23 mouse cellular contexts compared by ENCODE assay signal in the genomic region with DNA sequence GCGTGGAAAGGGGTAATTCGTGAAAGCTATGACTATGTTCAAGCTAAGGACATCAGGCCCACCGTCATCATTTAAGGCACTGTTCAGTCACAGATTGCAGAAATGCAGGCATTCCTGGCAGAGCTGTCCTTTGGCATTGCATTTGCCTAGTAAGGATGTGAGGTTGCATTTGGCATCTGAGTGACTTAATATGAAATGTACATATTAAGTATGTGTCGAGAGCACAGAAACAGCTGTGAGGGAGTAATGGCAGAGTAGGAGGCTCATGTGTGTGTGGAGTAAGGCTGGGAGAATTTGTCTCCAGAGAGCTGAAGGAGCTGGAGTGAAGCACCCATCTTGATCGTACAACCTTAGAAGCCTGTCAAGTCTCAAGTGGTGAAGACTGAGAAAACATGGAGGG.
"Had no signal": no experiment of that assay in that cellular context is flagged by ENCODE, and none has a peak within 500 bp of the region (broad histone marks: within the 10 kb centered on the region; RNA-seq: fewer than 3 reads in every experiment).

No protein-coding gene starts in this region.

- H3K9me3 ChIP-seq: limb, embryonic 12.5 days; limb, embryonic 15.5 days; lung, embryonic 15.5 days; megakaryocyte, embryonic 14.5 days; midbrain, embryonic 10.5 days; midbrain, embryonic 13.5 days; neural tube, embryonic 13.5 days; stomach, embryonic 15.5 days had no signal

- H3K27ac ChIP-seq: kidney, postnatal 0 days; limb, embryonic 12.5 days; limb, embryonic 15.5 days; liver, embryonic 14.5 days; lung, embryonic 15.5 days; midbrain, embryonic 10.5 days; midbrain, embryonic 13.5 days; neural tube, embryonic 13.5 days; stomach, embryonic 15.5 days had no signal

- H3K4me1 ChIP-seq: limb, embryonic 12.5 days; limb, embryonic 15.5 days; lung, embryonic 15.5 days; megakaryocyte, embryonic 14.5 days; midbrain, embryonic 10.5 days; midbrain, embryonic 13.5 days; neural tube, embryonic 13.5 days; stomach, embryonic 15.5 days had no signal

- H3K36me3 ChIP-seq: limb, embryonic 12.5 days; limb, embryonic 15.5 days; lung, embryonic 15.5 days; midbrain, embryonic 10.5 days; midbrain, embryonic 13.5 days; neural tube, embryonic 13.5 days; stomach, embryonic 15.5 days had no signal

- H3K27me3 ChIP-seq: limb, embryonic 12.5 days; limb, embryonic 15.5 days; lung, embryonic 15.5 days; megakaryocyte, embryonic 14.5 days; midbrain, embryonic 13.5 days; neural tube, embryonic 13.5 days; stomach, embryonic 15.5 days had no signal

- ATAC-seq: intestine, postnatal 0 days; liver, postnatal 0 days; midbrain, embryonic 13.5 days; midbrain, embryonic 16.5 days had no signal

- DNase-seq: kidney, adult 2 months; kidney, postnatal 25 days; layer of hippocampus, postnatal 36 days; left cerebral cortex, postnatal 4 days; liver, postnatal 0 days; retina, postnatal 1 day; right cerebral cortex, postnatal 25 days; spleen, adult 18-20 months; thymus, postnatal 25 days had no signal

- H3K4me3 ChIP-seq: limb, embryonic 12.5 days; limb, embryonic 15.5 days; lung, embryonic 15.5 days; megakaryocyte, embryonic 14.5 days; midbrain, embryonic 10.5 days; midbrain, embryonic 13.5 days; myocyte; neural tube, embryonic 13.5 days; stomach, embryonic 15.5 days had no signal

- H3K9ac ChIP-seq: limb, embryonic 12.5 days; limb, embryonic 15.5 days; liver, embryonic 14.5 days; liver, postnatal 0 days; lung, embryonic 15.5 days; midbrain, embryonic 13.5 days; neural tube, embryonic 13.5 days; stomach, embryonic 15.5 days had no signal

- H3K4me2 ChIP-seq: limb, embryonic 12.5 days; limb, embryonic 15.5 days; liver, embryonic 11.5 days; lung, embryonic 15.5 days; midbrain, embryonic 13.5 days; neural tube, embryonic 13.5 days; stomach, embryonic 15.5 days had no signal
